Mouse (Mus musculus): ENCODE data around the gene Ap4s1. TPM values are rescaled to one million over a fixed set of nuclear protein-coding genes. Genes with fewer than 3 reads are reported as not detected.
A peak's percentile ranks its signal among the peaks of the same experiment; 100 is the strongest.

The Ap4s1 gene
- polyA plus RNA-seq, 1 experiment from 2014 or later = 22.9 TPM

GRCm38 (mm10) chr12:51696157-51696556 is 5.3 kb downstream of the Ap4s1 start:
- 89% methylated on average over 2 of the region's 2 CpGs for WGBS
- Histone ChIP-seq H3K36me3 (ENCODE audit: control insufficient read depth, insufficient read depth, low read length) (no peaks in the 10 kb centered on the region), H3K4me1 (ENCODE audit: control insufficient read depth, insufficient read depth, low read length) (peaks cover 6% of the 10 kb centered on the region), H3K4me3 (replicated peaks; ENCODE audit: low read length) (no peak overlapping the region), H3K9me3 (replicated peaks; ENCODE audit: control insufficient read depth, low read length) (no peaks in the 10 kb centered on the region), H3K27ac (ENCODE audit: low read length) (no peak overlapping the region), H3K4me2 (ENCODE audit: low read depth, low read length) (no peak overlapping the region), H3K9ac (ENCODE audit: low read length) (no peak overlapping the region), H3K27me3 (ENCODE audit: control insufficient read depth, insufficient read depth, low read length) (no peaks in the 10 kb centered on the region)
- ATAC-seq (ENCODE audit: insufficient read depth, low FRiP score) = no peak

- H3K27ac ChIP-seq (ENCODE audit: low read length) = no peak overlapping the region
- 41% methylated on average over 8 of the region's 8 CpGs for WGBS
- peak; percentile 85 for ATAC-seq (ENCODE audit: insufficient read depth, low FRiP score)
These were observed 9.0 kb downstream of the Ap4s1 start for GRCm38 (mm10) chr12:51699623-51700393.

GRCm38 (mm10) chr12:51701723-51702122 is 10.9 kb downstream of the Ap4s1 start:
- Histone ChIP-seq H3K9ac (ENCODE audit: low read length) (no peak overlapping the region), H3K27me3 (ENCODE audit: control insufficient read depth, insufficient read depth, low read length) (no peaks in the 10 kb centered on the region), H3K36me3 (ENCODE audit: control insufficient read depth, insufficient read depth, low read length) (no peaks in the 10 kb centered on the region), H3K9me3 (replicated peaks; ENCODE audit: control insufficient read depth, low read length) (no peaks in the 10 kb centered on the region), H3K27ac (ENCODE audit: low read length) (no peak overlapping the region), H3K4me1 (ENCODE audit: control insufficient read depth, insufficient read depth, low read length) (0 out of 2 replicates have a peak, but pooled peaks cover 3% of the 10 kb centered on the region), H3K4me3 (replicated peaks; ENCODE audit: low read length) (no peak overlapping the region), H3K4me2 (ENCODE audit: low read depth, low read length) (no peak overlapping the region)
- no peak for ATAC-seq (ENCODE audit: insufficient read depth, low FRiP score)

More at GRCm38 (mm10) chr12:51699623-51700393, 9.0 kb downstream of the Ap4s1 start:
- H3K4me2 ChIP-seq (ENCODE audit: low read depth, low read length) = no peak overlapping the region
- H3K9ac ChIP-seq (ENCODE audit: low read length) = no peak overlapping the region
- no peaks in the 10 kb centered on the region for H3K36me3 ChIP-seq (ENCODE audit: control insufficient read depth, insufficient read depth, low read length)
- H3K4me3 ChIP-seq (replicated peaks; ENCODE audit: low read length) = no peak overlapping the region
- no peaks in the 10 kb centered on the region for H3K4me1 ChIP-seq (ENCODE audit: control insufficient read depth, insufficient read depth, low read length)
- no peaks in the 10 kb centered on the region for H3K9me3 ChIP-seq (replicated peaks; ENCODE audit: control insufficient read depth, low read length)
- no peaks in the 10 kb centered on the region for H3K27me3 ChIP-seq (ENCODE audit: control insufficient read depth, insufficient read depth, low read length)

DNA sequence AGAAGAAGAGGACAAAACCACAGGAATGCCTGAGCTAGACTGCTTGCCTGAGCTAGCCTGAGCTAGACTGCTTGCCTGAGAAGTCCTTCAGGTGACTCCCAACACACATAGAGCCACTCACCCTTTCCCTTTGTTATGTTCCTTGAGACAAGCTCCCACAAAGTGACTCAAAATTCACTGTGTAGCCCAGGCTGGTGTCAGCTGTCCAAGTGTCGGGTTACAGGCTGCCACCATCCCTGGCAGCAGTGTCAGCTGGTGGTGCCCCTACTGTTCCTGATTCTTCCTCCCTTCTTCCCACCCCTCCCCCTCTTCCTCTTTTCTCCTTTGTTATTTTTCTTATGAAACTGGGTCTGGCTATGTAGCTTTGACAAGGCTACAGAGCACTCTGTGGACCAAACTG is 13.0 kb downstream of the Ap4s1 start:
- no peaks in the 10 kb centered on the region for H3K9me3 ChIP-seq (replicated peaks; ENCODE audit: control insufficient read depth, low read length)
- no peaks in the 10 kb centered on the region for H3K27me3 ChIP-seq (ENCODE audit: control insufficient read depth, insufficient read depth, low read length)
- H3K9ac ChIP-seq (ENCODE audit: low read length) = no peak overlapping the region
- no peaks in the 10 kb centered on the region for H3K36me3 ChIP-seq (ENCODE audit: control insufficient read depth, insufficient read depth, low read length)
- H3K4me3 ChIP-seq (replicated peaks; ENCODE audit: low read length) = no peak overlapping the region
- WGBS = 29% methylated on average over 1 of the region's 1 CpGs
- H3K27ac ChIP-seq (ENCODE audit: low read length) = no peak overlapping the region
- H3K4me2 ChIP-seq (ENCODE audit: low read depth, low read length) = no peak overlapping the region
- H3K4me1 ChIP-seq (ENCODE audit: control insufficient read depth, insufficient read depth, low read length) = 0 out of 2 replicates have a peak, but pooled peaks cover 3% of the 10 kb centered on the region
- no peak for ATAC-seq (ENCODE audit: insufficient read depth, low FRiP score)

GRCm38 (mm10) chr12:51704572-51704971 is 13.7 kb downstream of the Ap4s1 start:
- Histone ChIP-seq H3K4me1 (ENCODE audit: control insufficient read depth, insufficient read depth, low read length) (0 out of 2 replicates have a peak, but pooled peaks cover 3% of the 10 kb centered on the region), H3K4me3 (replicated peaks; ENCODE audit: low read length) (no peak overlapping the region), H3K9ac (ENCODE audit: low read length) (no peak overlapping the region), H3K9me3 (replicated peaks; ENCODE audit: control insufficient read depth, low read length) (no peaks in the 10 kb centered on the region), H3K36me3 (ENCODE audit: control insufficient read depth, insufficient read depth, low read length) (no peaks in the 10 kb centered on the region), H3K27me3 (ENCODE audit: control insufficient read depth, insufficient read depth, low read length) (no peaks in the 10 kb centered on the region), H3K4me2 (ENCODE audit: low read depth, low read length) (no peak overlapping the region), H3K27ac (ENCODE audit: low read length) (no peak overlapping the region)
- 75% methylated on average over 7 of the region's 7 CpGs for WGBS
- ATAC-seq (ENCODE audit: insufficient read depth, low FRiP score) = no peak

- Histone ChIP-seq H3K27me3 (ENCODE audit: control insufficient read depth, insufficient read depth, low read length) (no peaks in the 10 kb centered on the region), H3K9ac (ENCODE audit: low read length) (no peak overlapping the region), H3K27ac (ENCODE audit: low read length) (no peak overlapping the region), H3K4me3 (replicated peaks; ENCODE audit: low read length) (no peak overlapping the region), H3K4me1 (ENCODE audit: control insufficient read depth, insufficient read depth, low read length) (0 out of 2 replicates have a peak, but pooled peaks cover 3% of the 10 kb centered on the region), H3K9me3 (replicated peaks; ENCODE audit: control insufficient read depth, low read length) (no peaks in the 10 kb centered on the region), H3K36me3 (ENCODE audit: control insufficient read depth, insufficient read depth, low read length) (no peaks in the 10 kb centered on the region), H3K4me2 (ENCODE audit: low read depth, low read length) (no peak overlapping the region)
- WGBS = 62% methylated on average over 12 of the region's 12 CpGs
- ATAC-seq (ENCODE audit: insufficient read depth, low FRiP score) = no peak
These were observed 14.9 kb downstream of the Ap4s1 start for GRCm38 (mm10) chr12:51705778-51706177.

DNA sequence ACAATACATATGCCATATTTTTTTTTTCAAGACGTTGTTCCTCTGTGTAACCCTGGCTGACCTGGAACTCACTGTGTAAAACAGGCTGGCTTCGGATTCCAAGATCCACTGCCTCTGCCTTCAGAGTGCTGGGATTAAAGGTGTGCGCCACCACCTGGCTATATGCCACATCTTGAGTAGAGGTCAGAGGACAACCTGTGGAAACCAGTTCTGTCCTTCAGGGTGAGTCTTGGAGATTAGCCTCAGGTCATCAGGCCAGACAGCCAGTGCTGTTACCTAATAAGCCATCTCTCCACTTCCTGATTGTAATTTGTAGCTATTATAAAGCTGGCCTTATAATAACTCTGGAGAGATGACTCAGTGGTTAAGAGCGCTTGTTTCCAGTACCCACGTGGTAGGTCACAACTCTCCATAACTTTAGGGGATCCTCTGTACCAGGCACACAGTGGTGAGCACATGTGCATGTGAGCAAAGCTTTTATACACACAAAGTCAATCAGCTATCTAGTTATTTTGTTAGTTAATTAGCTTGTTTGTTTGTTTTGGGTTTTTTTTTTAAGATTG is 15.9 kb downstream of the Ap4s1 start:
- Histone ChIP-seq H3K27ac (ENCODE audit: low read length) (no peak overlapping the region), H3K9ac (ENCODE audit: low read length) (no peak overlapping the region), H3K4me1 (ENCODE audit: control insufficient read depth, insufficient read depth, low read length) (0 out of 2 replicates have a peak, but pooled peaks cover 3% of the 10 kb centered on the region), H3K4me3 (replicated peaks; ENCODE audit: low read length) (no peak overlapping the region), H3K36me3 (ENCODE audit: control insufficient read depth, insufficient read depth, low read length) (no peaks in the 10 kb centered on the region), H3K27me3 (ENCODE audit: control insufficient read depth, insufficient read depth, low read length) (no peaks in the 10 kb centered on the region), H3K4me2 (ENCODE audit: low read depth, low read length) (no peak overlapping the region), H3K9me3 (replicated peaks; ENCODE audit: control insufficient read depth, low read length) (no peaks in the 10 kb centered on the region)
- 80% methylated on average over 5 of the region's 5 CpGs for WGBS
- no peak for ATAC-seq (ENCODE audit: insufficient read depth, low FRiP score)

DNA sequence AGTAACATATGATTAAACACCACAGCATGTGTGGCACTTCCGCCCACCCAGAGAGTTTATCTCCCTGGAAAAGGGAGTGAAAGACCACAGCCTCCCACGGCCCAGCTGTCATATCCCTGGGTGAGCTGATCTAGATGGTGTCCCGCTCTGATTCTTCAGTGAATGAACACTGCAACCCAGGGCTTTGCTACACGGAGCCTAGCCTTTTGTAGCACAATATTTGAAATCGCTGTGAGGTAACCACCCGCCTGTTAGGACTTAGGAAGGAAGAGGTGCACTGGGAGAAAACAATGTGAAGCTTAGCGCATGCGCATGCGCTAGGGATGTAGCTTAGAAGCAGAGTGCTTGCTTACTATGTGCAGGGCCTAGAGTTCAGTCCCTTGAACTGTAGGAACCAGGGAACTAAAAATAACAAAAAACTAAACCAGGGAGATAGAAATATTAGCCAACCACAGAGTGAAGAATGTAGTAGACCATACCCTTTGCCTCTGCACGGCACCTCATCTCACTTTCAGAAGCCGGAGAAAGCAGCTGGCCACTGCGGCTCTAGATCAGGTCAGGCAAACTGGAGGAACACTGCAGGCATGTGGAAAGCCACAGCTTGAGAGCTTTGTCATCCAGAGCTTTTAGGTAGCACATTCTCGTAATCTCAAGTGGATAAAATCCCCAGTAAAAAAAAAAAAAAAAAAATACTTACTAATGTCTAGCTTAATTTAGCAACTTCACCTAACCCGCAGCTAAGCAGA is 18.3 kb downstream of the Ap4s1 start:
- no peaks in the 10 kb centered on the region for H3K36me3 ChIP-seq (ENCODE audit: control insufficient read depth, insufficient read depth, low read length)
- no peak overlapping the region for H3K27ac ChIP-seq (ENCODE audit: low read length)
- WGBS = 68% methylated on average over 14 of the region's 14 CpGs
- no peak overlapping the region for H3K9ac ChIP-seq (ENCODE audit: low read length)
- H3K4me2 ChIP-seq (ENCODE audit: low read depth, low read length) = no peak overlapping the region
- H3K4me3 ChIP-seq (replicated peaks; ENCODE audit: low read length) = no peak overlapping the region
- ATAC-seq (ENCODE audit: insufficient read depth, low FRiP score) = no peak
- 0 out of 2 replicates have a peak, but pooled peaks cover 3% of the 10 kb centered on the region for H3K4me1 ChIP-seq (ENCODE audit: control insufficient read depth, insufficient read depth, low read length)
- H3K27me3 ChIP-seq (ENCODE audit: control insufficient read depth, insufficient read depth, low read length) = no peaks in the 10 kb centered on the region
- H3K9me3 ChIP-seq (replicated peaks; ENCODE audit: control insufficient read depth, low read length) = no peaks in the 10 kb centered on the region

DNA sequence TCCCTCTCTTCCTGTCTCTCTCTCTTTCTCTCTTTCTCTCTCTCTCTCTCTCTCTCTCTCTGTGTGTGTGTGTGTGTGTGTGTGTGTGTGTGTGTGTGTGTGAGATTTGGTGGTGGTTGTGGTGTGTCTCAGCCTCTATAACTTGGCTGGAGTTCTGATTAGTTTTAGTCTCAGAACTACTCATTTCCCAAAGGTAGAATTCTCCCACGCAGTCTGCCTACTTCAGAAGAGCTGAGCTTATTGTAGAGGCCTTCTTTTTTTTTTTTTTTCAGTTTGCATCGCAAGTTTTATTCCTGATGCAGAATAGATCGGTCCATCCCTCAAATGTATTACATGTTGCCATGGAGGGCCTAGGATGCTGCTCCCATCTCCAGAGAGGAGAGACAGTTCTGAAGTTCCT is 18.9 kb downstream of the Ap4s1 start:
- no peak overlapping the region for H3K4me2 ChIP-seq (ENCODE audit: low read depth, low read length)
- no peaks in the 10 kb centered on the region for H3K9me3 ChIP-seq (replicated peaks; ENCODE audit: control insufficient read depth, low read length)
- H3K27ac ChIP-seq (ENCODE audit: low read length) = no peak overlapping the region
- H3K36me3 ChIP-seq (ENCODE audit: control insufficient read depth, insufficient read depth, low read length) = no peaks in the 10 kb centered on the region
- ATAC-seq (ENCODE audit: insufficient read depth, low FRiP score) = no peak
- H3K4me3 ChIP-seq (replicated peaks; ENCODE audit: low read length) = no peak overlapping the region
- no peak overlapping the region for H3K9ac ChIP-seq (ENCODE audit: low read length)
- 0 out of 2 replicates have a peak, but pooled peaks cover 3% of the 10 kb centered on the region for H3K4me1 ChIP-seq (ENCODE audit: control insufficient read depth, insufficient read depth, low read length)
- WGBS = 60% methylated on average over 3 of the region's 3 CpGs
- H3K27me3 ChIP-seq (ENCODE audit: control insufficient read depth, insufficient read depth, low read length) = no peaks in the 10 kb centered on the region
